7 mouse cellular contexts compared by ENCODE assay signal in the genomic region with DNA sequence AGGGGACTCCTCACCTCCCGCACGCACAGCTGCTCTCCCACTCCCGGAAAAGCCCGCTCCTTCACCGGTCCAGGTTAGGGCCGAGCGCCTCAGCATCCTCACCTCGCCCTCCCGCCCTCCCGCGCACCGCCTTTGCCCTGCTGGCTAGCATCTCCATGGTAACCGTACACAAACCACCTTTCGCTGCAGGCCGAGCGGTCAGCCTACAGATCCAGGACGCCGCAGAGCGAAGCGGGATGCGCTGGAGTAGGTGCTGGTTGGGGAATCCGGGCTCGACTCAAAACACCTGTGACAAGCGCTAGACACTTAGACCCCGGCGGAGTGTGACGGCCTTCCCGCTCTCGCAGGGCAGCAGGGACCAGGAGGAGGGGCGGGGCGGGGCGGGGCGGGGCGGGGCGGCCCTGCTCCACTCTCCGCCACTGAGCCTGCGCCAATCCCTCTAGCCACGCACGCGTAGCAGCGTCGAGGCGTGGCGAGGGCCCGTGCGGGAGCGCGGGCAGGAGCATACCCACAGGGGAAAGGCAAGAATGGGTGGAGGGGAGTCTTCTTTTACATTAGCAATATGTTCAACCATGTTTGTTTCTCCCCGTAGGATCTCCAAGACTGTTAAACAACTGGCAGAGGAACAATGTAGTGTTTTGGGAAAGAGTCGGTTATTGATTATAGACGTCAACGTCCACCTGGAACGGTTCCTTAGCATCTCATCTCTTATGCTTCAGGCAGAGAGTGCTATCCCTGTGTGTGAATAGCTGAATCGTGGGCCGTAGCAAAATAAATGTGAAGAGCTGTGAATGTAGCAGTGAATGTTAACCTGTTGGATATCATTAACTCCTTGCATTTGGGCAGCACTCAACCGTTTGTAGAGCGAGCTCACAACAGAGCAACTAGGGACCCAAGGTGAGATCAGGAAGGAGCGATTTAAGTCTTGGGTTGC. TPM values are rescaled to one million over a fixed set of nuclear protein-coding genes. Genes with fewer than 3 reads are reported as not detected.
DNase-seq lines count a peak whose midpoint lies in the region; ATAC-seq and TF ChIP-seq lines count a peak whose summit lies in the region.

A gene (minus strand): TSS at position 427 of the 934 bp plus-strand sequence.

- peak within 1 kb of the TSS; percentile 77 for H3K4me2 ChIP-seq in intestine, postnatal 0 days (replicated peaks; ENCODE audit: low read depth)
- H3K4me2 ChIP-seq in midbrain, embryonic 11.5 days = peak within 1 kb of the TSS; percentile 68

- H3K36me3 ChIP-seq in intestine, postnatal 0 days (ENCODE audit: control insufficient read depth, insufficient read depth) = no peaks in the 10 kb centered on the region
- no peaks in the 10 kb centered on the region for H3K36me3 ChIP-seq in limb, embryonic 10.5 days
- no peaks in the 10 kb centered on the region for H3K36me3 ChIP-seq in midbrain, embryonic 11.5 days (ENCODE audit: control insufficient read depth, insufficient read depth, low read length)

- 0 out of 2 replicates have a peak within 1 kb of the TSS, but pooled peaks have one; percentile 5 for H3K9ac ChIP-seq in intestine, postnatal 0 days (ENCODE audit: low read depth, low read length)
- H3K9ac ChIP-seq in midbrain, embryonic 11.5 days (ENCODE audit: low read length) = peak within 1 kb of the TSS; percentile 51

- TF ChIP-seq CTCF in intestine, postnatal 0 days (IDR thresholded peaks at IDR 0.05; ENCODE audit: low read depth) = no peak

- no peaks in the 10 kb centered on the region for H3K4me1 ChIP-seq in intestine, postnatal 0 days (replicated peaks; ENCODE audit: control insufficient read depth, insufficient read depth, low read length)
- H3K4me1 ChIP-seq in limb, embryonic 10.5 days = peaks cover 25% of the 10 kb centered on the region
- 0 out of 2 replicates have a peak, but pooled peaks cover 2% of the 10 kb centered on the region for H3K4me1 ChIP-seq in midbrain, embryonic 11.5 days (ENCODE audit: control insufficient read depth, insufficient read depth, low read length)

- peak; percentile 92 for ATAC-seq in granulocyte monocyte progenitor cell, adult 5-6 weeks (replicated peaks; ENCODE audit: poor library complexity, severe bottlenecking)
- ATAC-seq in intestine, postnatal 0 days = peak; percentile 80
- peak; percentile 98 for ATAC-seq in midbrain, embryonic 11.5 days (ENCODE audit: low FRiP score)

- 2% methylated on average over 57 of the region's 58 CpGs for WGBS in intestine, postnatal 0 days
- 3% methylated on average over 57 of the region's 58 CpGs for WGBS in limb, embryonic 10.5 days
- 3% methylated on average over 58 of the region's 58 CpGs for WGBS in midbrain, embryonic 11.5 days

- H3K27ac ChIP-seq in intestine, postnatal 0 days (ENCODE audit: low read depth, low read length) = no peak within 1 kb of the TSS
- H3K27ac ChIP-seq in limb, embryonic 10.5 days = peak within 1 kb of the TSS; percentile 75
- no peak within 1 kb of the TSS for H3K27ac ChIP-seq in midbrain, embryonic 11.5 days (ENCODE audit: low read depth, low read length)

- DNase-seq in adrenal gland, postnatal 14 days = peak; percentile 85
- DNase-seq in embryo, embryonic 11.5 days (ENCODE audit: low read depth, low spot score) = peak; percentile 48
- peak; percentile 83 for DNase-seq in limb, embryonic 10.5 days (ENCODE audit: low spot score)
- DNase-seq in midbrain, embryonic 11.5 days (ENCODE audit: low spot score, missing footprints) = peak; percentile 96
- DNase-seq in skeletal muscle tissue, adult 2 months (ENCODE audit: low read depth, low spot score) = peak; percentile 38

- peak within 1 kb of the TSS; percentile 48 for H3K4me3 ChIP-seq in intestine, postnatal 0 days (ENCODE audit: low read depth, low read length)
- peak within 1 kb of the TSS; percentile 71 for H3K4me3 ChIP-seq in limb, embryonic 10.5 days
- peak within 1 kb of the TSS; percentile 54 for H3K4me3 ChIP-seq in midbrain, embryonic 11.5 days (ENCODE audit: low read depth, low read length)

- H3K27me3 ChIP-seq in intestine, postnatal 0 days (replicated peaks; ENCODE audit: control insufficient read depth, insufficient read depth, low read length) = 0 out of 2 replicates have a peak, but pooled peaks cover 9% of the 10 kb centered on the region
- H3K27me3 ChIP-seq in limb, embryonic 10.5 days (ENCODE audit: low read depth, poor library complexity, severe bottlenecking) = peaks cover 25% of the 10 kb centered on the region
- H3K27me3 ChIP-seq in midbrain, embryonic 11.5 days (ENCODE audit: control insufficient read depth, insufficient read depth, low read length) = peaks cover 6% of the 10 kb centered on the region; the same call in 1 of the 2 replicates

- no peaks in the 10 kb centered on the region for H3K9me3 ChIP-seq in intestine, postnatal 0 days (ENCODE audit: control insufficient read depth)
- H3K9me3 ChIP-seq in limb, embryonic 10.5 days (replicated peaks) = no peaks in the 10 kb centered on the region
- H3K9me3 ChIP-seq in midbrain, embryonic 11.5 days (ENCODE audit: control insufficient read depth, low read length) = no peaks in the 10 kb centered on the region

RNA-seq across cellular contexts. Expression of the gene that starts here (rescaled TPM):
- total RNA-seq in adrenal gland, postnatal 14 days (2021) = 0.74 and 1.4 TPM in 2 replicates
- 0.41 TPM in 1 of 2 replicates, not detected in the other for total RNA-seq in granulocyte monocyte progenitor cell, adult 5-6 weeks (2014; fragmentation: Nextera tagmentation)
- total RNA-seq in granulocyte monocyte progenitor cell, adult 5-6 weeks (2017) = 0.73 TPM in 1 of 2 replicates, not detected in the other
- 0.77 and 1.2 TPM in 2 replicates for polyA plus RNA-seq in intestine, postnatal 0 days (2015; fragmentation: Nextera tagmentation; extraction: Ambion mirVana)
- 1.5 and 3.4 TPM in 2 replicates for polyA plus RNA-seq in limb, embryonic 10.5 days (2016; fragmentation: Nextera tagmentation; extraction: Ambion mirVana)
- polyA plus RNA-seq in midbrain, embryonic 11.5 days (2014; fragmentation: Nextera tagmentation; extraction: Ambion mirVana) = 2.4 and 3.8 TPM in 2 replicates

Comparison
In these comparisons a context has a peak if more than half of its experiments do, and no peak if none do; other contexts are left out.
1. Peak in ATAC-seq in granulocyte monocyte progenitor cell, adult 5-6 weeks; RNA of the gene not detected or under 1 TPM.
2. DNase-seq: peak in every context shown above with its lines; median percentile 96 in midbrain, embryonic 11.5 days; 85 in adrenal gland, postnatal 14 days; 83 in limb, embryonic 10.5 days; 48 in embryo, embryonic 11.5 days; 38 in skeletal muscle tissue, adult 2 months.